Mouse (Mus musculus) embryonic facial prominence, embryonic 15.5 days (tissue): ENCODE results near the gene Dip2c. TPM values are rescaled to one million over a fixed set of nuclear protein-coding genes. Genes with fewer than 3 reads are reported as not detected.

Experiments
- ATAC-seq: fragments of 200-750 bp; cut with Nextera tagmentation; 2 replicates; pipeline ENCODE4 v1.8.0; 2017; ENCODE audit warnings: low read depth, moderate TSS enrichment; ENCODE audit not compliant: insufficient number of reproducible peaks, low FRiP score, low TSS enrichment
- H3K27ac ChIP-seq: fragments of 300-500 bp; sonication (generic); replicated peaks from 2 replicates; pipeline ENCODE4 v1.5.1; 2015; ENCODE audit warnings: mild to moderate bottlenecking, inconsistent platforms
- H3K27me3 ChIP-seq: fragments of 300-500 bp; sonication (generic); 2 replicates; pipeline ENCODE4 v1.6.1; 2015; ENCODE audit warnings: inconsistent platforms
- H3K36me3 ChIP-seq: fragments of 300-500 bp; sonication (generic); 2 replicates; pipeline ENCODE4 v1.6.1; 2015; ENCODE audit warnings: mild to moderate bottlenecking, inconsistent platforms
- H3K4me1 ChIP-seq: fragments of 300-500 bp; sonication (generic); 2 replicates; pipeline ENCODE4 v1.6.1; 2015; ENCODE audit warnings: inconsistent platforms
- H3K4me2 ChIP-seq: fragments of 300-500 bp; sonication (generic); replicated peaks from 2 replicates; pipeline ENCODE4 v1.6.1; 2015; ENCODE audit warnings: mild to moderate bottlenecking, inconsistent platforms
- H3K4me3 ChIP-seq: fragments of 300-500 bp; sonication (generic); replicated peaks from 2 replicates; pipeline ENCODE4 v1.5.1; 2015; ENCODE audit warnings: mild to moderate bottlenecking, inconsistent platforms
- H3K9ac ChIP-seq: fragments of 300-500 bp; sonication (generic); 2 replicates; pipeline ENCODE4 v1.6.1; 2015; ENCODE audit warnings: inconsistent platforms
- H3K9me3 ChIP-seq: fragments of 300-500 bp; sonication (generic); replicated peaks from 2 replicates; pipeline ENCODE4 v1.6.1; 2016; ENCODE audit warnings: inconsistent platforms
- WGBS: fragments of 180-500 bp; shearing (Covaris S2); methylation state at CpG from one replicate; pipeline ENCODE4 v1.1.7; 2015; 5-methylcytosine and 5-hydroxymethylcytosine counted together
- polyA plus RNA-seq: library from polyadenylated mRNA; unstranded; fragments of >200 nt; fragmentation: Nextera tagmentation; extraction: Ambion mirVana; gene quantifications from 2 replicates; pipeline ENCODE4 v1.2.1, GENCODE M21; 2015

The Dip2c gene
- polyA plus RNA-seq, 1 experiment from 2014 or later = 6.3 TPM

DNA sequence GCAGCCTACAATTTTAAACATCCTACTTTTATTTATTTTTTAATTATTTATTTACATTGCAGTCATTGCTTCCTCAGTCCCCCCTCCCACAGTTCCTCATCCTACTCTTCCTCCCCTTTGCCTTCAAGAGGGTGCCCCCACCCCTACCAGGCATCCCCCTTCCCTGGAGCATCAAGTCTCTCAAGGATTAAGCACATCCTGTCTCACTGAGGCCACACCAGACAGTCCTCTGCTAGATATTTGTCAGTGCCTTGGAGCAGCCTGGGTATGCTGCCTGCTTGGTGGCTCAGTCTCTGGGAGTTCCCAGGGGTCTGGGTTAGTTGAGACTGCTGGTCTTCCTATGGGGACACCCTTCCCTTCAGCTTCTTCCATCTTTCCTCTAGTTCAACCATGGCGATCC lies 397.8 kb downstream of the Dip2c start:
- H3K4me1 ChIP-seq = no peaks in the 10 kb centered on the region
- WGBS = 92% methylated on average over 1 of the region's 1 CpGs
- H3K9me3 ChIP-seq = no peaks in the 10 kb centered on the region
- ATAC-seq = no peak
- H3K36me3 ChIP-seq = no peaks in the 10 kb centered on the region
- no peak overlapping the region for H3K27ac ChIP-seq
- no peaks in the 10 kb centered on the region for H3K27me3 ChIP-seq
- H3K4me3 ChIP-seq = no peak overlapping the region
- no peak overlapping the region for H3K9ac ChIP-seq
- no peak overlapping the region for H3K4me2 ChIP-seq

- Histone ChIP-seq H3K9ac (no peak overlapping the region), H3K4me2 (no peak overlapping the region), H3K36me3 (peaks cover 35% of the 10 kb centered on the region), H3K4me1 (no peaks in the 10 kb centered on the region), H3K27ac (no peak overlapping the region), H3K9me3 (no peaks in the 10 kb centered on the region), H3K4me3 (no peak overlapping the region), H3K27me3 (no peaks in the 10 kb centered on the region)
- ATAC-seq = no peak
- 90% methylated on average over 3 of the region's 3 CpGs for WGBS
These were observed 405.2 kb downstream of the Dip2c start for GRCm38 (mm10) chr13:9681492-9681891.

GRCm38 (mm10) chr13:9683280-9683679 lies 407.0 kb downstream of the Dip2c start:
- H3K36me3 ChIP-seq = peaks cover 53% of the 10 kb centered on the region
- no peak overlapping the region for H3K4me2 ChIP-seq
- no peaks in the 10 kb centered on the region for H3K9me3 ChIP-seq
- H3K4me1 ChIP-seq = no peaks in the 10 kb centered on the region
- H3K4me3 ChIP-seq = no peak overlapping the region
- 86% methylated on average over 4 of the region's 4 CpGs for WGBS
- no peak overlapping the region for H3K9ac ChIP-seq
- no peaks in the 10 kb centered on the region for H3K27me3 ChIP-seq
- no peak for ATAC-seq
- H3K27ac ChIP-seq = no peak overlapping the region

GRCm38 (mm10) chr13:9684153-9684923 lies 408.0 kb downstream of the Dip2c start:
- H3K27ac ChIP-seq = no peak overlapping the region
- H3K4me1 ChIP-seq = no peaks in the 10 kb centered on the region
- H3K4me2 ChIP-seq = no peak overlapping the region
- no peaks in the 10 kb centered on the region for H3K9me3 ChIP-seq
- H3K27me3 ChIP-seq = no peaks in the 10 kb centered on the region
- WGBS = 91% methylated on average over 11 of the region's 11 CpGs
- H3K36me3 ChIP-seq = peaks cover 64% of the 10 kb centered on the region
- no peak overlapping the region for H3K4me3 ChIP-seq
- no peak overlapping the region for H3K9ac ChIP-seq
- ATAC-seq = no peak

- Histone ChIP-seq H3K4me2 (no peak overlapping the region), H3K9ac (no peak overlapping the region), H3K27me3 (no peaks in the 10 kb centered on the region), H3K9me3 (no peaks in the 10 kb centered on the region), H3K4me3 (no peak overlapping the region), H3K27ac (no peak overlapping the region), H3K36me3 (peaks cover 81% of the 10 kb centered on the region), H3K4me1 (no peaks in the 10 kb centered on the region)
- 95% methylated on average over 7 of the region's 7 CpGs for WGBS
- ATAC-seq = no peak
These were observed 409.9 kb downstream of the Dip2c start for GRCm38 (mm10) chr13:9686261-9686660.

DNA sequence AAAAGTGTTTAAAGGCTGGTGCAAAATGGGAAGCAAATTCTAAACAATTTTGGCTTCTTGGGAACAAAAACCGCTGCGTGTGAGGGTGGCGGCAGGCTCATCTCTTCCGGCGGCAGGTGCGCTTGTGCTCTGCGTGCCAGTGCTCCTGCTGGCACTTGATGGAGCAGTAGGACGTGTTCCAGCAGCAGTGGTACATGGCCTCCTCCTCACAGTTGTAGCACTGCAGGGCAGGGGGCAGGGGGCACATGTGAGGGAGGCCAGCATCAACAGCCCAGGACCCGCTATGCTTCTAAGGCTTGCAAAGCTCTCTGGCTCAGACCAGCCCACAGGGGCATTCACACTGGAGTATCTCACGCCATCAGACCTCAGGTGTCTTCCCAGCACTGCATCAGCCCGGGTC lies 410.4 kb downstream of the Dip2c start:
- no peaks in the 10 kb centered on the region for H3K27me3 ChIP-seq
- peaks cover 80% of the 10 kb centered on the region for H3K36me3 ChIP-seq
- H3K9me3 ChIP-seq = no peaks in the 10 kb centered on the region
- H3K4me1 ChIP-seq = no peaks in the 10 kb centered on the region
- H3K4me2 ChIP-seq = no peak overlapping the region
- H3K4me3 ChIP-seq = no peak overlapping the region
- 90% methylated on average over 11 of the region's 11 CpGs for WGBS
- no peak overlapping the region for H3K27ac ChIP-seq
- no peak overlapping the region for H3K9ac ChIP-seq
- no peak for ATAC-seq

DNA sequence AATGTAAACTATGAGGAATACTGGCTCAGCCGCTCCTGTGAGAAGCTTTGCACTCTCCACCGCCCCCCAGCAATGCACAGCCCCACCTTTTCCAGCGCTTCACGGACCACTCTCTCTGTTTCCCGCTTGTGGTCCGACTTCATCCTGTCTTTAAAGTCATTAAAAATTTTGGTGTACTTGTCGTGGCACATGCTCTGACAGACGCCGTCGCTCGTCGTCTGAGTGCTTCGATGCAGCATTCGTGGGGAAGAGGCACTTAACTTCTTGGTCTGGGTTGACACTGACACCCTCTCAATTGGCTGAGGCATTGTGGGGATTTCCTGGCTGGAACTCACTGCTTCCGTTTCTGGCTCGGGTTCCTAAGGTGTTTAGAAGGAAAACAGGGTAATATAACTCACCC lies 413.0 kb downstream of the Dip2c start:
- H3K9ac ChIP-seq = no peak overlapping the region
- no peak overlapping the region for H3K4me2 ChIP-seq
- H3K4me3 ChIP-seq = no peak overlapping the region
- H3K27me3 ChIP-seq = no peaks in the 10 kb centered on the region
- peaks cover 66% of the 10 kb centered on the region for H3K36me3 ChIP-seq
- H3K9me3 ChIP-seq = no peaks in the 10 kb centered on the region
- H3K27ac ChIP-seq = no peak overlapping the region
- H3K4me1 ChIP-seq = no peaks in the 10 kb centered on the region
- ATAC-seq = no peak
- 79% methylated on average over 16 of the region's 16 CpGs for WGBS

- 45% methylated on average over 3 of the region's 3 CpGs for WGBS
- H3K36me3 ChIP-seq = peaks cover 72% of the 10 kb centered on the region
- no peak overlapping the region for H3K4me2 ChIP-seq
These were observed 416.5 kb downstream of the Dip2c start for GRCm38 (mm10) chr13:9692876-9693275.

DNA sequence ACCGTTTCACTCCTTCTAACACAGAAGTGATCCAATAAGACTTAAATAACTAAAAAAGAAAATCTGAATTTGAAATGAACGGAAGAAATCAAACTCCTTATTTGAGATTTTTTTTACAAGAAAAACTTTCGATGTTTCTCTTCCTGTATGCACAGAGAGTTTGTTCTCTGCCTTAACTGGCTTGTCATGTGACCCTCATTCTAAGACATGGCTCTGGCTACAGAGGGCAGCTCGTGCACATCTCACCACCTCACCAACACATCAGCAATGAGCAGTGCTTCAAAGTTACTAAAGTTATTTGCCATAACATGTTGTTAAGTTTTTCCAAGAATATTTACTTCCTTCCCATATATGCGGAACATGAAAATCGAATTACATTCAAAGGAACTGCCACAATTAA lies 418.3 kb downstream of the Dip2c start:
- ATAC-seq = no peak
- no peak overlapping the region for H3K4me3 ChIP-seq
- no peak overlapping the region for H3K4me2 ChIP-seq
- H3K27me3 ChIP-seq = no peaks in the 10 kb centered on the region
- H3K9ac ChIP-seq = no peak overlapping the region
- no peaks in the 10 kb centered on the region for H3K4me1 ChIP-seq
- H3K9me3 ChIP-seq = no peaks in the 10 kb centered on the region
- H3K27ac ChIP-seq = no peak overlapping the region
- H3K36me3 ChIP-seq = peaks cover 57% of the 10 kb centered on the region
- WGBS = 89% methylated on average over 6 of the region's 6 CpGs

More at GRCm38 (mm10) chr13:9692876-9693275, 416.5 kb downstream of the Dip2c start:
- no peak overlapping the region for H3K9ac ChIP-seq
- no peaks in the 10 kb centered on the region for H3K27me3 ChIP-seq
- no peak overlapping the region for H3K4me3 ChIP-seq
- no peak for ATAC-seq
- H3K4me1 ChIP-seq = no peaks in the 10 kb centered on the region
- no peaks in the 10 kb centered on the region for H3K9me3 ChIP-seq
- no peak overlapping the region for H3K27ac ChIP-seq

- Histone ChIP-seq H3K4me2 (no peak overlapping the region), H3K9me3 (no peaks in the 10 kb centered on the region), H3K4me1 (no peaks in the 10 kb centered on the region), H3K9ac (no peak overlapping the region), H3K27ac (no peak overlapping the region), H3K27me3 (no peaks in the 10 kb centered on the region), H3K4me3 (no peak overlapping the region), H3K36me3 (peaks cover 51% of the 10 kb centered on the region)
- 75% methylated on average over 4 of the region's 4 CpGs for WGBS
- ATAC-seq = no peak
These were observed 419.1 kb downstream of the Dip2c start for GRCm38 (mm10) chr13:9695403-9695802.

- H3K9ac ChIP-seq = no peak overlapping the region
- peaks cover 47% of the 10 kb centered on the region for H3K36me3 ChIP-seq
- H3K4me1 ChIP-seq = no peaks in the 10 kb centered on the region
- H3K9me3 ChIP-seq = no peaks in the 10 kb centered on the region
- H3K4me2 ChIP-seq = no peak overlapping the region
- 0 out of 2 replicates have a peak overlapping the region, but pooled peaks have one; percentile 17 for H3K27ac ChIP-seq
- no peak overlapping the region for H3K4me3 ChIP-seq
- ATAC-seq = peak; percentile 73
- H3K27me3 ChIP-seq = no peaks in the 10 kb centered on the region
These were observed 419.5 kb downstream of the Dip2c start for GRCm38 (mm10) chr13:9695809-9696208.

DNA sequence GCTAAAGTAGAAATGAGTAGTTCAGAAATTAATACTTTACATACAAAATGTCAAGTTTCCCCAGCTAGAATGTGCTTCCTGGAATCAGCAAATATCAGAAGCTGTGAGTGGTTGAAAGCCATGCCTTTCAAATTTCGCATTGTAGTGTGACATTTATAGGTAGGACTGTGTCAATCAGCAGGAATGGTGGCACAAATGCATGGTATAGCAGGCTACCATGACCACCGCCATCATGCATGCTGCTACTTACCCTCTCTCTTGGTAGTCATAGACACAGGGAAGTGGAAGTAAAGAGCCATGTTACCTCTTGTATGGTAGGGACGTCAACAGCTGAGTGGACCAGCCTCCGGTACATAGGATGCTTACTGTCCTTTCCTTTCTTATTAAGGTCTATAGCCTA lies 421.0 kb downstream of the Dip2c start:
- 95% methylated on average over 4 of the region's 4 CpGs for WGBS
- H3K27me3 ChIP-seq = no peaks in the 10 kb centered on the region
- H3K27ac ChIP-seq = no peak overlapping the region
- no peak overlapping the region for H3K4me2 ChIP-seq
- ATAC-seq = no peak
- peaks cover 39% of the 10 kb centered on the region for H3K36me3 ChIP-seq
- no peak overlapping the region for H3K4me3 ChIP-seq
- no peaks in the 10 kb centered on the region for H3K9me3 ChIP-seq
- H3K9ac ChIP-seq = no peak overlapping the region
- no peaks in the 10 kb centered on the region for H3K4me1 ChIP-seq
